Mouse (Mus musculus): ENCODE results near the gene Slc35c2. TPM values are rescaled to one million over a fixed set of nuclear protein-coding genes. Genes with fewer than 3 reads are reported as not detected.

Slc35c2 gene
- polyA plus RNA-seq, 1 experiment, result 46.5 TPM

DNA sequence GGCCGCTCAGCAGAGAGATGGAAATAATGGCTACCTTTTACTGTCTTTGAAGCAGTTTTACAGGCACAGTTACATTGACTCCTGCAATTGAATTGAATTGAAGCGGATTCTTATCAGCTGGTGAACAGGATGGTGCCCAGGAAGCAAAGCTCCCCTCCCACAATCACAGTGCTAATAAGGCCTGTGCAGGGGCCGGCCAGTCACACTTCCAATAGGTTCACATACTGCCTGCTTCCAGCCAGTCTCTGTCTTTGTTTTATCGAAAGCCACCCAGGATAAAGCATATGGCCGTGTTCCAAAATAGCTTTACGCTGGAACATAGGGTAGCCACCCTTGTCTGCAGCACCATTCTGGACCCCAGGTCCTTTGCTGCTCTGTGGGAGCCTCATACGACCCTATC lies 39.7 kb upstream of the Slc35c2 start:
- peaks cover 25% of the 10 kb centered on the region for H3K79me3 ChIP-seq (ENCODE audit: low read depth)
- peaks cover 39% of the 10 kb centered on the region for H3K79me2 ChIP-seq (ENCODE audit: control insufficient read depth, insufficient read depth)
- H3K36me3 ChIP-seq (ENCODE audit: control insufficient read depth, insufficient read depth), result peaks cover 12% of the 10 kb centered on the region
- H3ac ChIP-seq (ENCODE audit: control insufficient read depth, insufficient read length, low read depth), result no peak overlapping the region
- no peak overlapping the region for H3K4me3 ChIP-seq (ENCODE audit: insufficient read depth, poor library complexity, severe bottlenecking)
- TF ChIP-seq MAX (IDR thresholded peaks at IDR 0.05) (no peak), FOSL1 (IDR thresholded peaks at IDR 0.05; ENCODE audit: insufficient read depth, low read length, poor library complexity, severe bottlenecking) (no peak), USF1 (IDR thresholded peaks at IDR 0.05; ENCODE audit: low read depth) (no peak), CEBPB (IDR thresholded peaks at IDR 0.05; ENCODE audit: low read depth) (no peak), MYOG (IDR thresholded peaks at IDR 0.05; ENCODE audit: control insufficient read depth, extremely low read depth, insufficient read length) (no peak), CTCF (IDR thresholded peaks at IDR 0.05; ENCODE audit: control insufficient read depth, insufficient read depth, insufficient read length) (no peak), MYOD1 (IDR thresholded peaks at IDR 0.05; ENCODE audit: control insufficient read depth, insufficient read length, low read depth) (no peak)
- H3K27me3 ChIP-seq (ENCODE audit: control insufficient read depth, insufficient read depth, insufficient read length), result peaks cover 6% of the 10 kb centered on the region

DNA sequence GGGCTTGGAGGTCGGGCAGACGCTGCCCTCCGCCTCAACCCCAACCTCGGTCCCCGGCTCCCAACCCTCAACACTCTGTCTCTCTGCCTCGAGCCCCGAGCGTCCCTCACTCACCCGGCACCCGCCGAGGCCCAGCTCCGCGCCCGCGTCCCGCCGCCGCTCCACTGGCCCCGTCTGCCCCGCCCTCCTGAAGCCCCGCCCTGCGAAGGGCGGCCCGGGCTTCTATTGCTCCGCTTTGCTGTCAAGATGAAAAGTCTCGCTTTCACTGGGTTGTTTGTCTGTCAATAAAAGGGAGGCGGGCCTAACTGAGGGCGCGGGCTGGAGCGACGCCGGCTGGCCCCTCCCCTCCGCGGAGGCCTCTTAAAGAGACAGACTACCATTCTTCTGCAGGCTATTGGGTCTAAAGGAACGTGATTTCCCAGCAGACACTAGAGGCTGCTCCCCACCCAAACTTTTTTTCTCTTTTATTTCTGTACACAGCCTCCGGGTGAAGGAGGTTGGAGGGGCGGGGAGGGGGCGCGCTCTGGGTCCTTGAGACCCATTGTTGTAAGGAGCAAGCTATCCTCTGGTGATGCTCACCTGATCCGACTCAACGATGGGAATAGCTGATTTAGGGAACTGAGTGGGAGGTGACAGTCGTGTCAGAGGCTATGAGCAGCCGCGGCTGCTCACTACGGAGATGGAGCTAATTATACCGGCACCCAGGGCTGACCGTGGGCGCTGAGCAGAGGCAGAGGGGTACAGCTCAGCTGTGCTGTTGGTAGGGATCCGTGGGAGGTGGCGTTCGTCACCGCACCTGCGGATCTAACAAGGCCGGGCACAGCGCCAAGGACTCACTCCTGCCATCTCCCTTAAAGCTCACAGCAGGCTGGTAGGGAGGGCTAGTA lies 38.9 kb upstream of the Slc35c2 start, which contains the start of gene Elmo2:
Elmo2 (minus strand) TSS at position 176 of the 887 bp plus-strand sequence.
- H3K4me3 ChIP-seq (ENCODE audit: insufficient read depth, poor library complexity, severe bottlenecking), result peak within 1 kb of the TSS; percentile 85
- peaks cover 47% of the 10 kb centered on the region for H3K79me2 ChIP-seq (ENCODE audit: control insufficient read depth, insufficient read depth)
- H3K79me3 ChIP-seq (ENCODE audit: low read depth), result peaks cover 32% of the 10 kb centered on the region
- TF ChIP-seq CEBPB (IDR thresholded peaks at IDR 0.05; ENCODE audit: low read depth) (no peak), FOSL1 (IDR thresholded peaks at IDR 0.05; ENCODE audit: insufficient read depth, low read length, poor library complexity, severe bottlenecking) (no peak), MYOG (IDR thresholded peaks at IDR 0.05; ENCODE audit: control insufficient read depth, extremely low read depth, insufficient read length) (no peak), USF1 (IDR thresholded peaks at IDR 0.05; ENCODE audit: low read depth) (no peak), MYOD1 (IDR thresholded peaks at IDR 0.05; ENCODE audit: control insufficient read depth, insufficient read length, low read depth) (no peak), MAX (IDR thresholded peaks at IDR 0.05) (no peak), CTCF (IDR thresholded peaks at IDR 0.05; ENCODE audit: control insufficient read depth, insufficient read depth, insufficient read length) (no peak)
- H3K27me3 ChIP-seq (ENCODE audit: control insufficient read depth, insufficient read depth, insufficient read length), result peaks cover 3% of the 10 kb centered on the region
- H3ac ChIP-seq (ENCODE audit: control insufficient read depth, insufficient read length, low read depth), result peak within 1 kb of the TSS; percentile 99
- peaks cover 14% of the 10 kb centered on the region for H3K36me3 ChIP-seq (ENCODE audit: control insufficient read depth, insufficient read depth)

DNA sequence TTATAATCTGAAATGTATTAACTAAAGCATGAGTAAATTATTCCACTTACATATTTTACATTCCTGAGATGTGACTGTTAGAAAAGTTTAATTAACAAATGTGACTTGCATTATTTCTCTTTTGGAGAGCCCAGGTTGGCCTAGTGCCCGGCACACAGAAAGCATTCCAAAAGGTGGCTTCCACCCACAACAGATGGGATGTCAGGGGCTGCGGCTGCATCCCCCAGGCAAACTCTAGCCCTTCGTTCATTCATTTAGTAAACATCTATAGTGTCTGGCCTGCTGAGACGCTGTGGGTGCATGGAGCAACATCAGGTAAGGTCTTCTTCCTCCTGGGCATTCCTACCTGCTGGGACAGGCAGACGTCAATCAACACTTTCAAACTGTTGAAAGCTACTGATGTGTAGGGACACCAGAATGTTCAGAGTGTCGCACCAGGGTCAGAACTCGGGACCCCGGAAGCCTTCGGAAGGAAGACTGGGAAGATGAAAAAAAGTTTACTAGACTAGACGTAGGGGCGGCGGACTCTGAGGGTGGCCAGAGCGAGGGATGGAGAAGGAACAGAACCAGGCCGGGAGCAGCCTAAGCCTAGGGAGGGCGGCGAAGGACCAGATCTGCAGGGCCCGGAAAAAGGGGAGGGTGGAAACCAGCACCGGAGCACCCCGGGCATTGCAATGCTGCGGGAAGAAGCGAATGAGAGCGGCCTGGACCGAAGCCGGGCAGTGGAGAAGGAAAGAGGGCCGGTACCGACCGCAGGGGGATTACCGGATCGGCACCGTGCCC lies 38.0 kb upstream of the Slc35c2 start:
- Histone ChIP-seq H3K79me2 (ENCODE audit: control insufficient read depth, insufficient read depth) (peaks cover 55% of the 10 kb centered on the region), H3K79me3 (ENCODE audit: low read depth) (peaks cover 32% of the 10 kb centered on the region), H3K4me3 (ENCODE audit: insufficient read depth, poor library complexity, severe bottlenecking) (peak overlapping the region; percentile 85), H3K27me3 (ENCODE audit: control insufficient read depth, insufficient read depth, insufficient read length) (peaks cover 3% of the 10 kb centered on the region), H3K36me3 (ENCODE audit: control insufficient read depth, insufficient read depth) (peaks cover 14% of the 10 kb centered on the region), H3ac (ENCODE audit: control insufficient read depth, insufficient read length, low read depth) (peak overlapping the region; percentile 99)
- TF ChIP-seq CEBPB (IDR thresholded peaks at IDR 0.05; ENCODE audit: low read depth) (no peak), USF1 (IDR thresholded peaks at IDR 0.05; ENCODE audit: low read depth) (no peak), MYOD1 (IDR thresholded peaks at IDR 0.05; ENCODE audit: control insufficient read depth, insufficient read length, low read depth) (no peak), MAX (IDR thresholded peaks at IDR 0.05) (no peak), MYOG (IDR thresholded peaks at IDR 0.05; ENCODE audit: control insufficient read depth, extremely low read depth, insufficient read length) (no peak)

DNA sequence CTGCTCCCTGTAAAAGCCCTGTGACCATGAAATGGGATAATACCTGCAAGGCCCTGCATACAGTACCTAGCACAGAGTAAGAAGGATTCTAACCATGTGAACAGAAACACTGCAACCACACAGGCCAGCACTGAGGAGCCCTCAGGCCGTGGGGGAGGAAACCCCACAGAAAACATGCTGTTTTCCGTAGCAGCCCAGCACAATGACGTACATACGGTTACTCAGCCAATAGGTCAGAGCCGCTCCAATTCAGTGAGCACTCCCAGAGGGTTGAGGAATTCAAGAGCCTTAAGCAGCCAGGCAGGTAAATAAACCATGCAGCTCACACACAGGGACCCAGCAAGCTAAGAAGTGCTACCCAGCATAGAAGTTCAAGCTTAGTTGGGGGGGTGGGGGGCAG lies 36.3 kb upstream of the Slc35c2 start:
- Histone ChIP-seq H3K79me2 (ENCODE audit: control insufficient read depth, insufficient read depth) (peaks cover 73% of the 10 kb centered on the region), H3K79me3 (ENCODE audit: low read depth) (peaks cover 43% of the 10 kb centered on the region), H3K4me3 (ENCODE audit: insufficient read depth, poor library complexity, severe bottlenecking) (no peak overlapping the region), H3K27me3 (ENCODE audit: control insufficient read depth, insufficient read depth, insufficient read length) (no peaks in the 10 kb centered on the region), H3ac (ENCODE audit: control insufficient read depth, insufficient read length, low read depth) (no peak overlapping the region), H3K36me3 (ENCODE audit: control insufficient read depth, insufficient read depth) (peaks cover 14% of the 10 kb centered on the region)
- TF ChIP-seq USF1 (IDR thresholded peaks at IDR 0.05; ENCODE audit: low read depth), result no peak
- no peak for TF ChIP-seq MYOD1 (IDR thresholded peaks at IDR 0.05; ENCODE audit: control insufficient read depth, insufficient read length, low read depth)
- TF ChIP-seq FOSL1 (IDR thresholded peaks at IDR 0.05; ENCODE audit: insufficient read depth, low read length, poor library complexity, severe bottlenecking), result no peak
- TF ChIP-seq CEBPB (IDR thresholded peaks at IDR 0.05; ENCODE audit: low read depth), result no peak
- no peak for TF ChIP-seq CTCF (IDR thresholded peaks at IDR 0.05; ENCODE audit: control insufficient read depth, insufficient read depth, insufficient read length)
- no peak for TF ChIP-seq MAX (IDR thresholded peaks at IDR 0.05)
- no peak for TF ChIP-seq MYOG (IDR thresholded peaks at IDR 0.05; ENCODE audit: control insufficient read depth, extremely low read depth, insufficient read length)

DNA sequence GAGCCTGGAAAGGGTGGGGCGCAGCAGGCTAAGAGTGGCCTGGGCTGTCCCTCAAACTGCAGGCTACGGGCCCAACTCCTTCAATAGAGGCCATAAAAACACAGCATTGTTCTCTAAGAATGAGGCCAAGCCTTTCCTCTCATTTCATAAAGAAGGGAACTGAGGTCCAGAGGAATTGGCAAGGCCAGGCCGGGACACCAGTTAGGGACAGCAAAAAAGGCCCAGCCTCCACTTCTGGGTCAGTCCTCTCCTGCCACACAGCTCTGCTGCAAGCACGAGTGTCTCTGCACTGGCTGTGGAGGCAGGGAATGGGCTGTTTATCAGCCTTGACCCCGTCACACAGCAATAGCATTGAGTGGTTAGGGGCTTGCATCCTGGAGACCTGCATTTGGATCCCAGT lies 35.8 kb upstream of the Slc35c2 start:
- H3K4me3 ChIP-seq (ENCODE audit: insufficient read depth, poor library complexity, severe bottlenecking), result no peak overlapping the region
- H3K27me3 ChIP-seq (ENCODE audit: control insufficient read depth, insufficient read depth, insufficient read length), result no peaks in the 10 kb centered on the region
- peaks cover 43% of the 10 kb centered on the region for H3K79me3 ChIP-seq (ENCODE audit: low read depth)
- H3K79me2 ChIP-seq (ENCODE audit: control insufficient read depth, insufficient read depth), result peaks cover 77% of the 10 kb centered on the region
- H3ac ChIP-seq (ENCODE audit: control insufficient read depth, insufficient read length, low read depth), result no peak overlapping the region
- H3K36me3 ChIP-seq (ENCODE audit: control insufficient read depth, insufficient read depth), result peaks cover 14% of the 10 kb centered on the region
- TF ChIP-seq CTCF (IDR thresholded peaks at IDR 0.05; ENCODE audit: control insufficient read depth, insufficient read depth, insufficient read length) (no peak), MYOD1 (IDR thresholded peaks at IDR 0.05; ENCODE audit: control insufficient read depth, insufficient read length, low read depth) (no peak), USF1 (IDR thresholded peaks at IDR 0.05; ENCODE audit: low read depth) (no peak), CEBPB (IDR thresholded peaks at IDR 0.05; ENCODE audit: low read depth) (no peak), FOSL1 (IDR thresholded peaks at IDR 0.05; ENCODE audit: insufficient read depth, low read length, poor library complexity, severe bottlenecking) (no peak), MYOG (IDR thresholded peaks at IDR 0.05; ENCODE audit: control insufficient read depth, extremely low read depth, insufficient read length) (no peak), MAX (IDR thresholded peaks at IDR 0.05) (no peak)
